Mouse (Mus musculus): ENCODE measurements around the gene Plcb1.

GRCm38 (mm10) chr2:135488277-135488676 is 702.4 kb downstream of the Plcb1 start:
- TF ChIP-seq POLR2A (IDR thresholded peaks at IDR 0.05; ENCODE audit: borderline replicate concordance, low read depth, low read length) (no peak), CTCF (IDR thresholded peaks at IDR 0.05; ENCODE audit: low read depth, low read length) (no peak)
